Mouse (Mus musculus) B cell, adult (primary cell): Measurements from ENCODE around the gene Cyp2g1. TPM values are rescaled to one million over a fixed set of nuclear protein-coding genes. Genes with fewer than 3 reads are reported as not detected.

Experiments used
- total RNA-seq: library from RNA; stranded (reverse); gene quantifications from 4 replicates; pipeline ENCODE4 v1.2.4, GENCODE M21; 2023; ENCODE audit not compliant: inconsistent age

Cyp2g1 gene
- not detected in 4 replicates for total RNA-seq

DNA sequence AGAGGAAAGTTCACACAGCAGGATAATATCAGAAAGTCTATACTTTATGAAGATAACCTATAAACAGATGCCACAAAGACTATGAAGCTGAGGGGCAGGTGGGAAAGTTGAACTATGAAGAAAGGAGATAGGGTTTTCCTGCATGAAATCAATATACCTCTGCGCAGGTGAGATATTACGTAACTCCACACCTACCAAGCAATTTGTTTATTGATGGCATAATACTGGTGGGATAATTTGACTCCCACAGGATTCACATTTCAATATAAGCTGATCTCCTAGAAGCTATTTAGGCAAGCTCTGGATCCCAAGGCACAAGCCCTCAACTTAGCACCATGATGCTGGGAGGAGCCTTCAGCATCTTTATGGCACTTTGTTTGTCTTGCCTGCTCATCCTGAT lies at the start of gene Cyp2g1:
TSS of gene Cyp2g1 (plus strand) at position 301 of the 400 bp plus-strand sequence.

DNA sequence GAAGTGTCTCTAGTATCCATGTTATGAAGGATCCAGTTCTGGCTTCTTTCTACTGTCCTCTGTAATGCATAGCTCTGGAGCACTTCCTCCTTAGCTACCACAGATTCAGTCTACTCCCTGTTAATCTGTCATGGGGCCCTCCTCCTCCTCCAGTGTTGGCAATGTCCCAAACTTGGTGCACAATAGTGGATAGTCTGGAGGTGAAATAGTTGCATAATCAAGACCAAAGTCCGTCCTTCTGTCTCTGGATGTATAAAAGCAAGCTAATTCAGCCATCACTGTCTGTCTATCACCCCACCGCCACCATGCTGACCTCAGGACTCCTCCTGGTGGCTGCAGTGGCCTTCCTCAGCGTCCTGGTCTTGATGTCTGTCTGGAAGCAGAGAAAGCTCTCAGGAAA lies 26.4 kb downstream of the Cyp2g1 start, which contains the start of gene Cyp2a5:
TSS of gene Cyp2a5 (plus strand) at position 247 of the 400 bp plus-strand sequence.

Other genes with a start within 250 kb of the Cyp2g1 start
- not detected in 4 replicates for gene Vmn1r185, start 190.4 kb upstream of the Cyp2g1 start, total RNA-seq
- not detected in 4 replicates for gene Cyp2b23, start 122.5 kb upstream of the Cyp2g1 start, total RNA-seq
- not detected in 4 replicates for gene Cyp2b19, start 51.8 kb upstream of the Cyp2g1 start, total RNA-seq
- gene Cyp2a5, start 26.4 kb downstream of the Cyp2g1 start, total RNA-seq: not detected in 4 replicates
- gene Cyp2a22, start 130.5 kb downstream of the Cyp2g1 start, total RNA-seq: not detected in 4 replicates
- gene Cyp2a12, start 220.2 kb downstream of the Cyp2g1 start, total RNA-seq: not detected in 4 replicates